Mouse (Mus musculus): Measurements from ENCODE around the gene Gm8206. TPM values are rescaled to one million over a fixed set of nuclear protein-coding genes. Genes with fewer than 3 reads are reported as not detected.

Gene Gm8206
- polyA plus RNA-seq (2015; fragmentation: Nextera tagmentation; extraction: Ambion mirVana) = not detected in 2 replicates

DNA sequence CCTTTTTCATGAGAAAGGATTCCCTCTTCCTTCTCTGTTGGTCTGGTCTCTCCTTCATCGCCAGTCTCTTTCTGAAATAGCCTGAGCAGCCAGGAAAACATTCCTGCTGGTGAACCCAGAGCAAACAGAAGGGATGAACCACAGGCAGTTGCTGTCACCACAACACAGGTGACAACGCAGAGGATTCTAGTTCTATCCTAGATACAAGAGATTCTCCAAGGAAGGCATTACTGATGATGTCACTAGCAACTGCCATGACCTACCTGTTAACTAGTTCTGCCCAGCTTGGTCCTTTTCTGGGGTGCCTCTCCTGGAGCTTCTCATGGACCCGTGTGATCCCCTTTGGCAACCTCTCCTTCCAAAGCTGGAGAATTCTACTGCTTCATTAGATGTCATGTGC, at the start of gene Gm8206:
Gene Gm8206 (minus strand): TSS at position 101 of the 400 bp plus-strand sequence.

DNA sequence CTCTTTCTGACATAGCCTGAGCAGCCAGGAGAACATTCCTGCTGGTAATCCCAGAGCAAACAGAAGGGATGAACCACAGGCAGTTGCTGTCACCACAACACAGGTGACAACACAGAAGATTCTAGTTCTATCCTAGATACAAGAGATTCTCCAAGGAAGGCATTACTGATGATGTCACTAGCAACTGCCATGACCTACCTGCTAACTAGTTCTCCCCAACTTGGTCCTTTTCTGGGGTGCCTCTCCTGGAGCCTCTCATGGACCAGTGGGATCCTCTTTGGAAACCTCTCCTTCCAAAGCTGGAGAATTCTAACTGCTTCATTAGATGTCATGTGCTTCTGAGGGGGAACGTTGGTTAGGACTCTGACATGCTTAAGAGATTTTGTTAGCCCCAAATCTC, 32.0 kb upstream of the Gm8206 start, which contains the start of gene Gm3476:
Gene Gm3476 (minus strand): TSS at position 101 of the 400 bp plus-strand sequence.

DNA sequence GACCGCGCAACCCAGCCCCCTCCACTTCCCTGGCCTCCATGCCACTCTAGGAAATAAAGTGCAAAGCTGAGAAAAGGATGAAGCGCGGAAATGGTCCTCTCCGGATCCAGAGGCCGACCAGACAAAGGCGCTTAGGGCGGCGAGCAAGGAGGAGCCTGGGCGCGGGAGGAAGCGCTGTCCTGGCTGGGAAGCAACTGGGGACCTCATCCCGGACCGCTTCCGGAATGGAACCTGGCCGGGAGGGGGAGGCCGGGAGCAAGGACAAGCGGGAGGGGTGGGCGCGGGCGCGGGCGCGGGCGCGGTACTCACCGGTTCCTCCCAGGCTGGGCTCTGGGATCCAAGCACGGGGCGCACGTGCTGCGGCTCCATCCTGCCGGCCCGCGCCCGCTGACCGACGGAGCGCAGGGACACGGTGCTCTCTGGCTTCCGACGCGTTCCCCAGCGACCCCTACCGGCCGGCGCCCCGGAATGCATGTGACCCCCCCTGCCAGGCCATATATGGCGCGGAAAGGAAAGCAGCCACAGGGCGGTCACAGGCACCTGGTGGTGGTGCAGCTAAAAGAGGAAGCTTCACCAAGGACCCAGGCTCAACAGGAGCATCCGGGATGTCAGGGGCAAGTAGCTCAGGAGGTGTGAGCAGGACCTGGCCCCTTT, 14.7 kb upstream of the Gm8206 start, which contains the start of gene Gm3468:
Gene Gm3468 (minus strand): TSS at position 394 of the 654 bp plus-strand sequence.

DNA sequence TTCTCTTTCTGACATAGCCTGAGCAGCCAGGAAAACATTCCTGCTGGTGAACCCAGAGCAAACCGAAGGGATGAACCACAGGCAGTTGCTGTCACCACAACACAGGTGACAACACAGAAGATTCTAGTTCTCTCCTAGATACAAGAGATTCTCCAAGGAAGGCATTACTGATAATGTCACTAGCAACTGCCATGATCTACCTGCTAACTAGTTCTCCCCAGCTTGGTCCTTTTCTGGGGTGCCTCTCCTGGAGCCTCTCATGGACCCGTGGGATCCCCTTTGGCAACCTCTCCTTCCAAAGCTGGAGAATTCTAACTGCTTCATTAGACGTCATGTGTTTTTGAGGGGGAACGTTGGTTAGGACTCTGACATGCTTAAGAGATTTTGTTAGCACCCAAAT, 35.6 kb downstream of the Gm8206 start, which contains the start of gene Gm6337:
Gene Gm6337 (minus strand): TSS at position 101 of the 400 bp plus-strand sequence.

DNA sequence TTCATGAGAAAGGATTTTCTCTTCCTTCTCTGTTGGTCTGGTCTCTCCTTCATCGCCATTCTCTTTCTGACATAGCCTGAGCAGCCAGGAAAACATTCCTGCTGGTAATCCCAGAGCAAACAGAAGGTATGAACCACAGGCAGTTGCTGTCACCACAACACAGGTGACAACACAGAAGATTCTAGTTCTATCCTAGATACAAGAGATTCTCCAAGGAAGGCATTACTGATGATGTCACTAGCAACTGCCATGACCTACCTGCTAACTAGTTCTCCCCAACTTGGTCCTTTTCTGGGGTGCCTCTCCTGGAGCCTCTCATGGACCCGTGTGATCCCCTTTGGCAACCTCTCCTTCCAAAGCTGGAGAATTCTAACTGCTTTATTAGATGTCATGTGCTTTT, 114.7 kb downstream of the Gm8206 start, which contains the start of gene Gm3453:
Gene Gm3453 (minus strand): TSS at position 101 of the 400 bp plus-strand sequence.

Other genes starting within 250 kb of the Gm8206 start
- 0.12 and 0.23 TPM in 2 replicates for gene Gm8237, start 213.6 kb downstream of the Gm8206 start, polyA plus RNA-seq (2015; fragmentation: Nextera tagmentation; extraction: Ambion mirVana)
- gene Gm3248, start 132.2 kb downstream of the Gm8206 start, polyA plus RNA-seq (2015; fragmentation: Nextera tagmentation; extraction: Ambion mirVana) = 1.1 TPM in 2 replicates
- gene Gm3453, start 114.8 kb downstream of the Gm8206 start, polyA plus RNA-seq (2015; fragmentation: Nextera tagmentation; extraction: Ambion mirVana) = not detected in 2 replicates
- not detected in 2 replicates for gene Gm6337, start 35.7 kb downstream of the Gm8206 start, polyA plus RNA-seq (2015; fragmentation: Nextera tagmentation; extraction: Ambion mirVana)
- gene Gm3468, start 14.7 kb upstream of the Gm8206 start, polyA plus RNA-seq (2015; fragmentation: Nextera tagmentation; extraction: Ambion mirVana) = 0.15 and 0.49 TPM in 2 replicates
- gene Gm3476, start 31.9 kb upstream of the Gm8206 start, polyA plus RNA-seq (2015; fragmentation: Nextera tagmentation; extraction: Ambion mirVana) = not detected in 2 replicates
- not detected in 2 replicates for gene Gm21560, start 125.3 kb upstream of the Gm8206 start, polyA plus RNA-seq (2015; fragmentation: Nextera tagmentation; extraction: Ambion mirVana)
- gene Gm3411, start 193.3 kb upstream of the Gm8206 start, polyA plus RNA-seq (2015; fragmentation: Nextera tagmentation; extraction: Ambion mirVana) = 0.17 and 0.35 TPM in 2 replicates
- gene Gm21103, start 210.9 kb upstream of the Gm8206 start, polyA plus RNA-seq (2015; fragmentation: Nextera tagmentation; extraction: Ambion mirVana) = not detected in 2 replicates
- not detected in 2 replicates for gene Gm3618, start 249.7 kb upstream of the Gm8206 start, polyA plus RNA-seq (2015; fragmentation: Nextera tagmentation; extraction: Ambion mirVana)

Measured in skeletal muscle tissue, postnatal 0 days (tissue).